Mouse (Mus musculus) G1E (cell line): ENCODE measurements at regions not wholly inside any gene's neighbourhood (a gene's known extent, or its start where the extent isn't known, plus 50 kb on each side); places are given as distances from the start of the nearest gene placed in this dataset.

ENCODE experiments used
- CTCF ChIP-seq: IDR thresholded peaks from 2 replicates; pipeline ENCODE4 v1.5.1; 2012; ENCODE audit warnings: low read depth, low read length, inconsistent platforms, mixed read lengths
- GATA1 ChIP-seq: IDR thresholded peaks from 2 replicates; pipeline ENCODE4 v1.6.1; 2012; ENCODE audit warnings: borderline replicate concordance, low read length, inconsistent platforms, mixed read lengths
- GATA2 ChIP-seq: IDR thresholded peaks from 2 replicates; pipeline ENCODE4 v1.6.1; 2012; ENCODE audit warnings: low read depth, low read length, inconsistent platforms, borderline replicate concordance
- TAL1 ChIP-seq: conservative IDR thresholded peaks from 2 replicates; pipeline ENCODE4 v1.6.1; 2012; ENCODE audit warnings: low read depth, low read length, inconsistent platforms, mixed read lengths

DNA sequence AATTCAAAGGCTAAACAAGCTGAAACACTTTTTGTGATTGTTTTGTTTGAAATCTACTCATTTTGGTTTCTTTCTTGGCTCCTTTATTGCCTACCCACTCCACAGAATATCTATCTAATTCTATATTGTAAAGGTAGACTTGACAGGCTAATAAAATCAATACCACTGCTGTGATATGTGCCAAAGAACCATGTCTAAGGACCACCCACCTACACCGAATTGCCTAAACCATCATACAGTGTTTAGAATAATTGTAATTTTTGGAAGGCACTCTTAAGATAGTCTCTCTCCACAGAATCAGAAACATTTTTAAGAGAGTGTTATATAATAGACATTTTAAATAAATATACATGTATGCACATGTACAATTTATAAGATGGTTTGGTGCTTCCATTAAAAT lies 587.6 kb upstream of the Pou3f3 start:
- TF ChIP-seq GATA1 = no peak
- no peak for TF ChIP-seq CTCF
- no peak for TF ChIP-seq GATA2
- TF ChIP-seq TAL1 = no peak
